Mouse (Mus musculus): ENCODE measurements around the gene Pard6a.

Gene Pard6a

DNA sequence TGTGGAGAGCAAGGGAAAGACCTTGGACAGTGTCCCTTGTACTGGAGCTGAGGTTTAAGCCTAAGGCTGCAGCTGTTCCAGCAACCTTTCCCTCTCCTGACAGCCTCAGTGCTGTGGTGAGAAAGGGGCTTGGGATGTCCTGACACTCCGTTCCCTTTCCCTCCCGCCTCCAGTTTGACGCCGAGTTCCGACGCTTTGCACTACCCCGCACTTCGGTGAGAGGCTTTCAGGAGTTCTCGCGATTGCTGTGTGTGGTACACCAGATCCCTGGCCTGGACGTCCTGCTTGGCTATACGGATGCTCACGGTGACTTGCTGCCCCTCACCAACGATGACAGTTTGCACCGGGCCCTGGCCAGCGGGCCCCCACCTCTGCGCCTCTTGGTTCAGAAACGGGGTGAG is 1.1 kb downstream of the Pard6a start:
- DNase-seq (ENCODE audit: low spot score), result no peak

DNA sequence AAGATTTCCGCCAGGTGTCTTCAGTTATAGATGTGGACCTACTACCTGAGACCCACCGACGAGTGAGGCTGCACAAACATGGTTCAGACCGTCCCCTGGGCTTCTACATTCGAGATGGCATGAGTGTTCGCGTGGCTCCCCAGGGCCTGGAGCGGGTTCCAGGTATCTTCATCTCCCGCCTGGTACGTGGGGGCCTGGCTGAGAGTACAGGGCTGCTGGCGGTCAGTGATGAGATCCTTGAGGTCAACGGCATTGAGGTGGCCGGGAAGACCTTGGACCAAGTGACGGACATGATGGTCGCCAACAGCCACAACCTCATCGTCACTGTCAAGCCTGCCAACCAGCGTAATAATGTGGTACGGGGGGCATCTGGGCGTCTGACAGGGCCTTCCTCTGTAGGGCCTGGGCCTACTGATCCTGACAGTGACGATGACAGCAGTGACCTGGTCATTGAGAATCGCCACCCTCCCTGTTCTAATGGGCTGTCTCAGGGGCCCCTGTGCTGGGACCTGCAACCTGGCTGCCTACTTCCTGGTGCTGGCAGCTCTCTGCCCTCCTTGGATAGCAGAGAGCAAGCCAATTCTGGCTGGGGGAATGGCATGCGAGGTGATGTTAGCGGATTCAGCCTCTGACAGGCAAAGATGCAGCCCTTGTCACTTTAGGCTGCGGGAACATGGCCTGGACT is 1.9 kb downstream of the Pard6a start:
- DNase-seq (ENCODE audit: low spot score), result peak; percentile 33

DNA sequence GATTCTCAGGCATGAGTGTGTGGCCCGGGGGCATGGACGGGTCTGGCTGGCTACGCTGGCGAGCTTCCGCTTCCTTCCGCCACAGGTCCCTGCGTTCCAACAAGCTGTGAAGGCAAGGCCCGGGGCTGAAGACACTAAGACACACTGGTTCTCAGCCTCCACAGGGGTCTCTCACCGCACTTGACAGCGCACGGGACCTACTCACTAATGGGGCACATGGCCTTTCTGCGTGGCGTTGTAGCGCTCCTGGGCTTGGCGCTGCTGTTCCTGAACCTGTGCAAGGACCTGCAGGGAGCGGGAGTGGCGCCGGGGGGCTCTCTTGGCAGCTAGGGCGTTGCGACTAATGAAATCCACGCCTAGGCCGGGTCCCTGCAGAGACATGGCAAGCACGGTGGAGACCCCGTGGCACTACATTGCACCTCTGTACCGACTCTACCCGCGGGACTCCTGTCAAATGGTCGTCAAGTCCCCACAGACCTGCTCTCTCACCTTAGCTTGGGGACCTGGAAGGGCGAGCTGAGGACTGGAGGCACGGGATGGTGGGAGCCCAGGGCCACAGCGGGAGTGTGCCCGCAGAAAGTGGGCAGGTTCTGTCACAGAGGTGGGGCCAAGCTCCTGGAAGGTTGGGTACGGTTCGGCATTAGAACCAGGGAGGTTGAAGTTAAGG is 3.3 kb downstream of the Pard6a start:
- no peak for DNase-seq (ENCODE audit: low spot score)

DNA sequence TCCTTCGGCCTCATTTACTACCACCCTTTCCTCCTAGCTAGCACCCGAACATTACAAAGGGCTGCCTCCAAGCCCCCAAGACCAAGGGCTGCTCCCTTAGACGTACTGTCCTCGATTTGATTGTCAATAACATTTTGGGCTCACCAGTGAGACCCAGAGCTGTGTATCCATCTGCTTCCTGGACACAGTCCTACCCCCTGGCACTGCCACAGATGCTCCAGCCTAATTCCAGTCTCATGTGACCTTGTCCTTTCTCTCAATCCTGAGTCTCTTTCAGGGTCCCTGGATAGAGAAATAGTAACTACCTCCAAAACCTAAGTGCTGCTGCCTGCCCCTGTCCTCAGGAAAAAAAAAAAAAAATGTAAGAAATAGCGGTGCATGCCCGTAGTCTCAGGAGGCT is 4.0 kb downstream of the Pard6a start:
- DNase-seq (ENCODE audit: low spot score), result no peak

DNA sequence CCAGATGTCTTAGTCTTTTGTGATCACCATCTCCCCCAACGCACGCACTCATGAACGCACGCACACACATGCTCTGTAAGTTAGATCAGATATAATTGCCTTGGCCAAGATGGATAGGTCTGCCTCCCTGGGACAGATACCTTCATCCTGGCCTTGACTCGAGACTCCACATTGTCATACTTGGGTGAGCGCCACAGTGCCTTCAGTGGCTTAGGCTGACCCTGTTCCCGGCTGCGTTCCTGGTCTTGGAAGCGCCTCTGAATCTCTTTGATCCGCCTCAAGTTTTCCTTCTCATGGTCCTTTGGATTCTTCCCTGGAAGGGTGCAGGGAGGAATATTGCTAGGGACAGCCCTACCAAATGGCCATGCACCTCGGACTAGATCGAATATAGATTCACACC is 5.5 kb downstream of the Pard6a start:
- DNase-seq (ENCODE audit: low spot score), result no peak

DNA sequence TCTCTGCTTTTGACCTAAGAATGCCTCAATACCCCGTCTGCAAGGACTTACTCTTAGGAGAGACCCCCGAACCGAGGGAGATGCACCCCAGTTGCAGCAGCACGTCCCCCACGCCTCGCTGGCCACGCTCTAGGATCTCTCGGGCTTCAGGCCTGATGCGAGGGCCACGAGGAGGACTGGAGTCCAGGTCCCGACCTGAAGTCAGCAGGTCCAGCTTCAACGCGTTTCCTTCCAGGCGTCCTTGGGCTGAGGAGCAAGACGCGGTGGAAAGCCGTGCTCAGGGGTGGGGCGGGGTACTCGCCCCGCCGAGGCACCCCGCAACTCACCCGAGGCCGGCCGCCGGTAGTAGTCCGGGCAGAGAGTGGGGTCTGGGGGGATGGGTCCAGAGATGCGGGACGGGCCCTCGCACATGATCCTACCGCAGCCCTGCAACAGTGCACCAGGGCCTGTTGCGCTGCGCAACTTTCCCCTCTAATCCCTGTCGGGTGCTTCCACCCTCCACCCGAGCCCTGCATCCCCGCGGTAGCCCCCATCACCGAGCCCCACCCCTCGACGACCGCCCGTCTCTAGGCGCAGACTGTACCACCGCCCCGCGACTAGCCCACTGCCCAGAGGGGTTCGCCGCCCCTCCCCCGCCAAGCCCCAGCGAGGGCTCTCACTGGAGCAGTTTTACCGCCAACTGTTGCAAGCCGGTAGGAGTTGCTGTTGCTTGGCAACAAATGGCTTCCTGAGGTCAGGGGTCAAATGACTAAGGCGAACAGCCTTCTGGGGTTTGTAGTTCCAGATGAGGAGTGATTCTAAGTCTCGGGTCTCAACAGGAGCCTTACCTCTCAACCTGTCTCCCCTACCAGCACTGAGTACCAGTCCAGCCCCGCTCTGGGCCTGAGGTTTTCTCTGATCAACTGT is 6.8 kb downstream of the Pard6a start, which contains the start of the genes 4933405L10Rik and Enkd1:
4933405L10Rik (plus strand) TSS at position 158 of the 906 bp plus-strand sequence.
Enkd1 (minus strand) TSS at position 713 of the 906 bp plus-strand sequence.
- peak; percentile 89 for DNase-seq (ENCODE audit: low spot score)

DNA sequence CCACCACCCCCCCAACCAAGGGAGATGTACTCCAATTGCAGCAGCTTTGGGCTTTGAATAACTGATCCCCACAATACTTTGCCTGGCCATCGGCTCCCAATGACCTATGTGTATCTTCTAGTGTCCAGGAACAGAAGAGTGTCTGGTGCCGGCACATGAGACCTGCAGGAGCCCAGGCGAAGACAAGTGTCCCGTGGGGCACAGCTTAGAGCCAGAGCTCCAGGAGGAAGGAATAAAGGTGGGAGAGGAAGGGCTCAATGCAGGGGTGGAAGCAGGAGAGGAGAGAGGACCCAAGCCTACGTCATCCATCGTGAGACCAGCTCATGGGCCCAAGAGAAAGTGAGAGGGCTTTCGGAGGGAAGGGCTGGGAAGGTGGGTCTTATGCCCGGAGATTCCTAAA is 7.7 kb downstream of the Pard6a start:
- no peak for DNase-seq (ENCODE audit: low spot score)

DNA sequence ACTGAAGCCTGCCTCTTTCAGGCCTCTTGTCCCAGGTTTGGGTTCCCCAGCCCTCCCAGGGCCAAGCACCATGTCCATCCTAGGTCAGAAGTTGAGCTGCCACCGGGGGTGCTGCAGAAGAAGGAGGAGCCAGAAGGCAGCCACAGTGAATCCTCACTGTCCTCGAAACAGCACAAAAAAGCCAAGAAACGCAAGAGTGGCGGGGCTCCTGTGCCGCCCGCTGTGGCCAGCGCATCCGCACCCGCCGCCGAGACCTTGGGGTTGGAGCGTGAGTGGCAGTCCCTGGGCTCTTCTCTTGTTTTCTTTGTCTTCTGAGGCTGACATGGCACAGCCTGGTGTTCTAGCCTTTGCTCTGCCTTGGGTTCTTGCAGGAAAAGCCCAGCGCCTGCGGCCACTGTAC is 8.4 kb downstream of the Pard6a start:
- DNase-seq (ENCODE audit: low spot score), result no peak

DNA sequence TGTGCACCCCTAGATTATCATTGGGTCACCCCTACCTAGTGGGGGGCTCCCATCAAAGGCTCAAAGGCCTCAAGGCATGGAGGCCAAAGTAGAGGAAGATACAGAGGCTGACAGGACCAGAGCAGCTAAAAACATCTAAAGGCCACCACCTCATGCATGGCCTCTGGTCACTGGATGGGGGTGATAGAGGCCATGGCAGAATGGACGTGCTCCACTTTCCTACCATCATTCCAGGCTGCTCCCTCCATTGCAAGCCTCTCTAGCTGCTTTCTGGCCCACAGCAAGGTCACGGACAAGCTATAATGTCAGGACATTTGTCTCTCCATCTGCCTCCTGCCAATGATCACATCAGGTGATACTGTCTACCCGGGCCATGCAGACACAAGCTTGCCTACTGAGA is 11.3 kb downstream of the Pard6a start:
- DNase-seq (ENCODE audit: low spot score), result no peak

DNA sequence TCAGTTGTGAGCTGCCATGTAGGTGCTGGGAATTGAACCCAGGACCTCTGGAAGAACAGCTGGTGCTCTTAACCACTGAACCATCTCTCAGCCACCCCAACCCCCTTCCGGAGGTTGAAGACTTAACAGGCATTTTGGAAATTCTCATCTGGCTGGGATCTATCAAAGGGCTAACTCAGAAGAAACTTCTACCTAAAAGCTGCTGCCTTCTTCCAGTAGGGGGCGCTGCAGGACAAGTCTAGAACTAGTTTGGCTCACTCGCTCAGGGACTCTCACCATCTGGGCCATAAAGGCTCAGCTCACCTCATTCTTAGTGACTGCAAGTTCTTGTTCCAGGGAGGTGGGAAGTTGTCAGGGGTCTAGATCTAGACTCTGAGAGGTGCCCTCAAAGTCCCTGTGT is 13.2 kb downstream of the Pard6a start:
- DNase-seq (ENCODE audit: low spot score), result peak; percentile 89

DNA sequence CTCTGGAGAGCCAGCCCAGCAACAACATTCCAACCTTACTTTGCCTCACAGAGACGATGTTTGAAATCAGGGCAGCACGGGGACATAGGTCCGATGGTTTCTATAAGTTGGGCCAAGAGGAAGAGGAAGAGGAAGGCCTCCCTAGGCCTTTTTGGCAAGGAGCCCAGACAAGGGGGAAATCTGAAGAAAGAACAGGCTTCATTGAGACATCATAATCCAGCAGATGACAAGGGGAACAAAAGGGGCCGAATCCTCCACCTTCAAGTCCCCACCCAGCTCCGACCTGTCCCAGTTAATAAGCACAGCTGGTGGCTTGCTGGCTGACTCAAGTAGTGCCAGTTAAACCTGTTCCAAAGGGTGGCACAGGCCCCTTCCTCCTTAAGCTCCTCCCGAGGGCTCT is 14.1 kb downstream of the Pard6a start:
- DNase-seq (ENCODE audit: low spot score), result no peak

DNA sequence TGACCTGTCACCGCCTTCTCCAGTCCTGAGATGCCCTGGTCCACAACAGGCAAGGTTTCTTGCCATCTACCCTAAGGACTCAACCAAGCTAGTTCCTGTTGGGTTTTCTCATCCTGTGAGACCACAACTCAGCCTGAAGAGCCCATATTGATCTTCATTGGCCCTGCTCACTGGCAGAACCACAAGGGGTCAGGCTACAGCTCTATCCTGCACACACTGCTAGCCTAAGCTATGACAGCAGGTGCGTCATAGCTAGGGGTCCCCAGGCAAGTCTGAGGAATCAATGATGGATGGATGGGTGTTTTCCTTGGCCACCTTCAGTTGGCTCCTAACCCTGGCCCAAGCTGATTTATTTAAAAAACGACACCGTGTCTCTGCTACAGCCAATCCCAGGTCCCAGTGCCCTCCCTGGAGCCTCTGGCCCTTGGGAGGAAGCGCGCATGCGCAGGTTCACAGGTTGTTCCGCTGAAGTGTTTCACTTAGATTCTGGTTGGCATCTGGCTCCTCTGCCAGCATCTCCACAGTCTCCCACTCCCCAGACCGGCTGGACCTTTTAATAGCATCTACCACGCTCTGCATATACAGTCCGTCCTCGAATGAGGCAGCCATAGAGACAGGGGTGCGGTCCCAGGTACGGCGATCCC is 15.5 kb downstream of the Pard6a start:
- DNase-seq (ENCODE audit: low spot score), result no peak

DNA sequence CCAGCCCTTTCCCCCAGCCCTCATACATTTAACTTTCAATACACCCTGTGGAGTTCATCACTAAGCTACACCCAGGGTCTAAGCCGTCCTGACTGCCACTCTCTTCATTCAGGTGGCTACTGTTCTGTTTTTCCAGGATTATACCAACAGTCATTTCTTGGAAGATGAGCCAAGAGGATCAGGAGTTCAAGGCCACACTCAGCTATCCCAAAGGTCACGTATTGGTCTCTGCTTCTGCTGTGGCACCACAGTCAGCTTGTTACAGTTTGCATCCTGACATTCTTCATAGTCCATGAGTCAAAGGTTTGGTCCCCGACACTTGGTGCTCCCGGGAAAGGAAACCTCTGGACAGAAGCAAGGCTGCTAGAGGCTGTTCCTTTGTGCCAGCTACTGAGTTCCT is 18.7 kb downstream of the Pard6a start:
- DNase-seq (ENCODE audit: low spot score), result no peak

DNA sequence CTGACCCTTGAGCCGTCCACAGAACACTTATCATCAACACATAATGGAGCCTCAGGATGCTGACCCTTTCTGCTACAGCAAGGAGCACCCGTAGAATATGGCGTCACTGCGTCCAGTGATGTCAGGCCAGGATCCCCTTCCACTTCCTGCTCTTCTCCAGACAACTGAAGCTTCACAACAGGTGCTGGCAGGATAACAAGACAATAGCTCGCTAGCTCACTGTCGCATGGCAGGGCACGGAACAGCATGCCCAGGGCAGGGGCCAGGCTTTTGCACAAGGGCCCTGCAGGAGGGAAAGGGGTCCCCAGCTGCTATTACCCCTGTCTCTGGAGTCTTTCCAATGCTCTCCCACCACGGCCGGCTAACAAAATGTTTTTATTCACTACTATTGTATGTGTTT is 21.9 kb downstream of the Pard6a start:
- no peak for DNase-seq (ENCODE audit: low spot score)

DNA sequence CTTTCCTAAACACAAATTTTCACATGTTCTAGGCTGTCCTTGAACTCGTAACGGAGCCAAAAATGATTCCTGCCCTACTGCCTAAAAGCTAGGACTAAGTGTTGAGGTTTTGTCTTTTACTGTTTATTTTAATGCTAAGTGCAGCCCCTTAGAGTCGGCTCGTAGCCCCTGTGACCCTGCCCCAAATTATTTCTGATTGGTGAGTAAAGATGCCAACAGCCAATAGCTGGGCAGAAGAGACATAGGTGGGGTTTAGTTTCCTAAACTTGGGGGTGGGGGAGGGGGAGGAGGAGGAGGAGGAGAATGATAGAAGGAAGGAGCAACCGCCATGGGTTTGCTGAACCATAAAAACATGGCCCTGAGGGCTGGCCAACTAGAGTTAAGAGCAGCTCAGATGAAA is 24.8 kb downstream of the Pard6a start:
- no peak for DNase-seq (ENCODE audit: low spot score)

DNA sequence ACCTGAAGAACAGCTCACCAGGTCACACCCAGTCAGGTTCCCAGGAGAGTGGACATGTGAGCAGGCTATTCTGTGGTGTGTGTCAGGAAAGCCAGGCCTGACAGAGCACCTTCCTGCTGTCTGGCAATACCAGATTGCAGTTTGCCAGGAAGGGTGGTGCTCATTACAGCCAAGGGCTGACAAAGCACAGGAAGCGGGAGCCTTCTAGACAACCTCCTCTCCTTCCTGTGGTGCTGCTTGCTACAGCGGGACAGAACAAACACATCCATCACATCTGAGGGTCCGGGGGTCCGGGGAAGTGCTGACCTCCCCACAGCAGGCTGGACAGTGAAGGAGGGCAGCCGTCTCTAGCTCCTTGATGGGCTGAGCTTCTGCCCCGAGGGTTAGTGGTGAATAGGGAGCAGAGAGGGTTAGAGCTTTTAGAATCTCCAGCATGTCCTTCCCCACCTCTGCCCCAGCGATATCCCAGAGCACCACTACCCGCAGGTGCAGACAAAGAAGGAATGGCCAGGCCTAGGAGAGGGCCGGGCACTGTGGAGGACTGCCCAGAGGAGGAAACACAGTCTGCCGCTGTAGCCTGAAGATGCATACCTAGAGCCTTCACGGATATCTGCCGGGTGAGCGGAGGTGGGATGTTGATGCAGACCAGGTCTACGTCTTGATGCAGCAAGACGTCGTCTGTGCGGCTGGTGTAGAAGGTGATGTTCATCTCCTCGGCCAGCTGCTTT is 26.6 kb downstream of the Pard6a start:
- DNase-seq (ENCODE audit: low spot score), result no peak

DNA sequence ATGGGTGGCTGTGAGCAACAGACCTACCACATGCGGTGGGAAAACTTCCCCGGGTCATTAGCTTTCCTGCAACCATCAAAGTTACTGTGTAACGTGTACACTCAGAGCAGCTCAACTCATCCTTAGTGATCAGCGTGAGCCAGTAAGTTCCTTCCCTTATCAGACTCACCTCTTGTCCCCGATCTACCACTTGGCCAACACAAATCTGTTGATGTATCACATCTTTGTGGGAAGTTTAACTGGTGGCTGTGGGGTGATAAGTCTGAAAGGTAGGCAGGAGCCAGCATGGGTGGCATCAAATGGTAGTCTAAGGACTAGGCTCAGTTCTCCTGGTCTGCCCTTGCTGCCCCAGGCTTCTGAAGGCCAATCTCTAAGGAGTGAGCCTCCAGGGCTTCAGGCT is 31.2 kb downstream of the Pard6a start:
- no peak for DNase-seq (ENCODE audit: low spot score)

DNA sequence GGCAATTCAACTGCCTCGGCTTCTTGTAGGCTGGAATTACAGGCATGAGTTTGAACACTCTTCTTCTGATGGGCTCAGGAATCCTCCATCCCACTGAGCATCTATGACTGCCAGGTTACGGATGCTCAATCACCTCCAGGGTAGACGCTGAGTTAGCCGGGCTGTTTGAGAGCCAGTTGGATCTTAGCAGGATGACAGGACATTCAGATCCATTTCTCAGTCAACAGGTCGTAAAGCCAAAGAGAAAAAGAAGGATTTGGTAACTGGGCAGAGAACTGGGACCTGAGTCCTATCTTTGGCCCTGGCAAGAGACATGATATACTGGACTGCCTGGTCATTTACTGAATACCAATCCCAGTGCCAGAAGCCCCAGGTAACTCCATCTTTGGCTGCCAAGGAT is 38.3 kb downstream of the Pard6a start:
- DNase-seq (ENCODE audit: low spot score), result no peak

DNA sequence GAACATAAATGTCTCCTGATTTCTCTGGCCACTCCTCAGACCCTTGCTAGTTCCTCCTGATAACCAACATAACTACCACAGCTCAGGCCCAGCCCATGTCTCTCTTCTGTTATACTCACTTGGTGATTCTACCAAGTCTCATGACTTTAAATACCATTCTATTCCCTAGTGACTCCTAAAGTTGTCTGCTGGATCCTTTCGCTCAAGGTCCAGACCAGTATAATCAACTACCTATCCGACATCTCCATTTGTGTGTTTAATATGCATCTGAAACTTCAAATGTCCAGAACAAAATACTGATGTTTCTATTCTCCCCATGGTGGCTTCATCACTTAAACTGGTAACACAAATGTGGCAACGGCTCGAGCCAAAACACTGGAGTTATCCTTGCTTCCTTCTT is 42.4 kb downstream of the Pard6a start:
- no peak for DNase-seq (ENCODE audit: low spot score)

DNA sequence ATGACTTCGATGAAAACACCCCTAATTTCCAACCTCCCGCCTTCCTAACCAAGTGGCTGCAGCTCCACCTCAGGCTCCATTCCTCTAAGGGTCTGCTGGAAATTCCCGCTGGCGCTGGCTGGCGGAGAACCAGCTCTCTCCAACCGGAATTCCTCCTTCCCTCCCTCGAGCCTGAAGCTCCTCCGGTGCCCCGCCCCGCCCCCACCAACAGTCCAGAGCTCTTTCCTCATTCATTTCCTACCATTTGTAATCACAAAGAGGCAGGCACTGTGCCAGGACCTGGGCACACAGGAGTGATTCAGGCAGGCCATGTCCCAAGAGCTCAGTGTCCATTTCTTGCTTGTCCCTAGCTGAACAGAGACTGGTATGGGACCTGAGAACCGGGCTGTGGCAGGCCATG is 49.7 kb downstream of the Pard6a start:
- peak; percentile 51 for DNase-seq (ENCODE audit: low spot score)

Measured in layer of hippocampus, adult 11-12 months (tissue).